Mouse (Mus musculus) forebrain, embryonic 11.5 days (tissue): ENCODE data around the gene Smg6. TPM values are rescaled to one million over a fixed set of nuclear protein-coding genes. Genes with fewer than 3 reads are reported as not detected.

ENCODE experiments used
- ATAC-seq: fragments of 200-750 bp; cut with Nextera tagmentation; replicated peaks from 2 replicates; pipeline ENCODE4 v1.8.0; 2017; ENCODE audit warnings: moderate TSS enrichment; ENCODE audit not compliant: low FRiP score
- DNase-seq: peaks from one replicate; pipeline ENCODE4 v3.0.0-alpha.2; 2017; ENCODE audit warnings: low spot score
- H3K27ac ChIP-seq: fragments of 300-500 bp; sonication (generic); 2 replicates; pipeline ENCODE4 v1.5.1; 2014; ENCODE audit warnings: low read depth, low read length
- H3K27me3 ChIP-seq: fragments of 300-500 bp; sonication (generic); 2 replicates; pipeline ENCODE4 v1.6.1; 2014; ENCODE audit warnings: mild to moderate bottlenecking, low read length, mixed read lengths; ENCODE audit not compliant: control insufficient read depth, insufficient read depth
- H3K36me3 ChIP-seq: fragments of 300-500 bp; sonication (generic); 2 replicates; pipeline ENCODE4 v1.6.1; 2014; ENCODE audit warnings: mild to moderate bottlenecking, low read length, moderate library complexity, mixed read lengths; ENCODE audit not compliant: control insufficient read depth, insufficient read depth
- H3K4me1 ChIP-seq: fragments of 300-500 bp; sonication (generic); replicated peaks from 2 replicates; pipeline ENCODE4 v1.6.1; 2014; ENCODE audit warnings: low read length, mixed read lengths; ENCODE audit not compliant: control insufficient read depth, insufficient read depth
- H3K4me2 ChIP-seq: fragments of 300-500 bp; sonication (generic); 2 replicates; pipeline ENCODE4 v1.6.1; 2014; ENCODE audit warnings: low read depth, mild to moderate bottlenecking, low read length, moderate library complexity, mixed read lengths; ENCODE audit not compliant: severe bottlenecking
- H3K4me3 ChIP-seq: fragments of 300-500 bp; sonication (generic); 2 replicates; pipeline ENCODE4 v1.5.1; 2014; ENCODE audit warnings: low read depth, low read length
- H3K9ac ChIP-seq: fragments of 300-500 bp; sonication (generic); 2 replicates; pipeline ENCODE4 v1.6.1; 2014; ENCODE audit warnings: low read length
- H3K9me3 ChIP-seq: fragments of 300-500 bp; sonication (generic); 2 replicates; pipeline ENCODE4 v1.6.1; 2016; ENCODE audit warnings: low read length, mixed read lengths; ENCODE audit not compliant: control insufficient read depth
- WGBS: fragments of 180-500 bp; shearing (Covaris S2); extraction: QIAGEN DNeasy Blood & Tissue Kit; methylation state at CpG from one replicate; pipeline ENCODE4 v1.1.7; 2014; 5-methylcytosine and 5-hydroxymethylcytosine counted together
- polyA plus RNA-seq: library from polyadenylated mRNA; unstranded; fragments of >200 nt; fragmentation: Nextera tagmentation; extraction: Ambion mirVana; gene quantifications from 2 replicates; pipeline ENCODE4 v1.2.1, GENCODE M21; 2014

Gene Smg6
- polyA plus RNA-seq, 1 experiment from 2014 or later: 19.8 TPM

- H3K36me3 ChIP-seq: no peaks in the 10 kb centered on the region
- H3K4me2 ChIP-seq: no peak overlapping the region
- 74% methylated on average over 8 of the region's 8 CpGs for WGBS
- no peaks in the 10 kb centered on the region for H3K9me3 ChIP-seq
- no peaks in the 10 kb centered on the region for H3K4me1 ChIP-seq
- ATAC-seq (no peak), DNase-seq (no peak)
- H3K27ac ChIP-seq: no peak overlapping the region
- H3K4me3 ChIP-seq: no peak overlapping the region
- H3K27me3 ChIP-seq: no peaks in the 10 kb centered on the region
- H3K9ac ChIP-seq: no peak overlapping the region
Observed at GRCm38 (mm10) chr11:75201721-75202120, 276.1 kb downstream of the Smg6 start.

GRCm38 (mm10) chr11:75203926-75204325 lies 278.3 kb downstream of the Smg6 start:
- Histone ChIP-seq H3K27me3 (no peaks in the 10 kb centered on the region), H3K9me3 (no peaks in the 10 kb centered on the region), H3K27ac (no peak overlapping the region), H3K4me2 (no peak overlapping the region), H3K4me3 (no peak overlapping the region), H3K9ac (no peak overlapping the region), H3K36me3 (no peaks in the 10 kb centered on the region), H3K4me1 (no peaks in the 10 kb centered on the region)
- DNase-seq (no peak), ATAC-seq (no peak)
- 84% methylated on average over 4 of the region's 4 CpGs for WGBS

- Histone ChIP-seq H3K9ac (no peak overlapping the region), H3K27me3 (no peaks in the 10 kb centered on the region), H3K4me1 (no peaks in the 10 kb centered on the region), H3K9me3 (no peaks in the 10 kb centered on the region), H3K4me2 (no peak overlapping the region), H3K4me3 (no peak overlapping the region), H3K36me3 (no peaks in the 10 kb centered on the region), H3K27ac (no peak overlapping the region)
- ATAC-seq (no peak), DNase-seq (no peak)
- 32% methylated on average over 9 of the region's 9 CpGs for WGBS
Observed at GRCm38 (mm10) chr11:75204472-75204871, 278.8 kb downstream of the Smg6 start.

- peaks cover 5% of the 10 kb centered on the region; the same call in 1 of the 2 replicates for H3K4me1 ChIP-seq
- no peak for DNase-seq
- WGBS: 77% methylated on average over 4 of the region's 4 CpGs
Observed at GRCm38 (mm10) chr11:75206347-75206746, 280.7 kb downstream of the Smg6 start.

DNA sequence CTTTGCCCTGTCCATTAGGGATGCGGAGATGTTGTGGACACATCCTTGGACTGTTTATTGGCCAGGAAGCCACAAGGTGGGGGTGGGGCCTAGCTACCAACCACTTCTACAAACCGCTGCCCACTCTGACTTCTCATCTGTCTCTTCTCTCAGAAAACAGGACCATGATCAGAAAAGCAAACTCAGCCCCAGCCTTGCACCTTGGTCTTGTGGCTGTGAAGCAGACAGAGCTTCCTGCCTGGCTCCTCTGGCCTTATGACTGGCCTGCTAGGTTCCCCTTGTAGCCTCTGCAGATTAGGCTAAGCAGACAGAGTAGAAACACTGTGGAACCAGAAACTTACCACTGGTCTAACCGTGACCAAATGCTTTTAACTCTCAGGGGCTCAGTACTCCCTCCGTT lies 283.7 kb downstream of the Smg6 start:
- DNase-seq (no peak), ATAC-seq (no peak)
- H3K4me1 ChIP-seq: peaks cover 16% of the 10 kb centered on the region
- H3K9me3 ChIP-seq: no peaks in the 10 kb centered on the region
- no peaks in the 10 kb centered on the region for H3K27me3 ChIP-seq
- 71% methylated on average over 4 of the region's 4 CpGs for WGBS
- H3K4me2 ChIP-seq: no peak overlapping the region
- H3K36me3 ChIP-seq: no peaks in the 10 kb centered on the region
- no peak overlapping the region for H3K4me3 ChIP-seq
- no peak overlapping the region for H3K9ac ChIP-seq
- no peak overlapping the region for H3K27ac ChIP-seq

More at GRCm38 (mm10) chr11:75206347-75206746, 280.7 kb downstream of the Smg6 start:
- ATAC-seq: no peak
- no peaks in the 10 kb centered on the region for H3K27me3 ChIP-seq
- no peak overlapping the region for H3K4me3 ChIP-seq
- H3K4me2 ChIP-seq: no peak overlapping the region
- no peaks in the 10 kb centered on the region for H3K9me3 ChIP-seq
- H3K27ac ChIP-seq: no peak overlapping the region
- H3K9ac ChIP-seq: no peak overlapping the region
- H3K36me3 ChIP-seq: no peaks in the 10 kb centered on the region

DNA sequence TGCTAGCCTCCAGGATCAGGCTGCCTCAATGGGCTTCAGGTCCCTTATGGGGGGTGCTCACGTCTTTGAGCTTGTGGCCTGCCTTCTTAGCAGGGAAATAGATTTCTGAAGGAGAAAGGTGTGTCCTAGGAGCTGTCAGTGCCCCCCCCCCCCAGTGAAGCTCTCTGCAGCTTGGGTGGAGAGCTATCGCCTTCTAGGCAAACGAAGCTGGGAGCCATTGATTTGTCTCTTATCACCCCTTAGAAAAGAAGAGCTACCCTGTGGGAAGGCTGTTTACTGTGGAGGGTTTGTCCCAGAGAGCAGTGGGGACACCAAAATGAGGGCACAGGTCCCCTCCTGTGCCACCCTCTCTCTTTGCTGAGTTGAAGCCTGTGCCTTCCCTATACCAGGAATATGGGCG lies 284.5 kb downstream of the Smg6 start:
- Histone ChIP-seq H3K4me1 (peaks cover 16% of the 10 kb centered on the region), H3K27me3 (no peaks in the 10 kb centered on the region), H3K36me3 (no peaks in the 10 kb centered on the region), H3K9me3 (no peaks in the 10 kb centered on the region), H3K4me3 (no peak overlapping the region), H3K4me2 (no peak overlapping the region), H3K9ac (no peak overlapping the region), H3K27ac (no peak overlapping the region)
- WGBS: 57% methylated on average over 4 of the region's 4 CpGs
- DNase-seq (no peak), ATAC-seq (no peak)

DNA sequence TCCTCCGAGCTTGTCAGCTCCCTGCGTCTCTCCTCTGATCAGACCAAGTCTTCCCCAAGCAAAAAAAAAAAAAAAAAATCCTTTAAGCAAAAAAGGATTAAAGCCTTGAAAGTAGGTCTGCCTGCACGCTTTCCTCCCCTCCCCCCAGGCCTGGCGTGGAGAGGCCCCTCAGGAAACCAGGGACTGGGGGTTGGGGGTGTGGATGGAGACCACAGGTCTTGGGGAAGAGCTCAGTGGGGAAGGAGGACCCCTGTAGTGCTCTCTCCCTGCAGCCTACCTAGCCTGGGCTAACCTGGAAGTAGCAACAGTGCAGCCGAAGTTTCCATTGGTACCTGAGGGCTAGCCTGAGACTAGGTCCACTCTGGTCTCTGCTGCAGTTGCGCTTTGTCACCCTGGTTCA lies 285.1 kb downstream of the Smg6 start:
- no peak for DNase-seq
- H3K27ac ChIP-seq: no peak overlapping the region
- no peak overlapping the region for H3K4me3 ChIP-seq
- no peak overlapping the region for H3K4me2 ChIP-seq
- no peak for ATAC-seq
- H3K9me3 ChIP-seq: no peaks in the 10 kb centered on the region
- no peaks in the 10 kb centered on the region for H3K36me3 ChIP-seq
- 30% methylated on average over 6 of the region's 6 CpGs for WGBS
- no peak overlapping the region for H3K9ac ChIP-seq
- H3K4me1 ChIP-seq: peaks cover 16% of the 10 kb centered on the region
- no peaks in the 10 kb centered on the region for H3K27me3 ChIP-seq

- no peak overlapping the region for H3K4me2 ChIP-seq
- no peak overlapping the region for H3K27ac ChIP-seq
- no peak for ATAC-seq
- H3K36me3 ChIP-seq: no peaks in the 10 kb centered on the region
- 39% methylated on average over 8 of the region's 8 CpGs for WGBS
- H3K9ac ChIP-seq: no peak overlapping the region; the same call in 1 of the 2 replicates
- peak; percentile 57 for DNase-seq
- H3K4me3 ChIP-seq: no peak overlapping the region
- H3K27me3 ChIP-seq: no peaks in the 10 kb centered on the region
- no peaks in the 10 kb centered on the region for H3K9me3 ChIP-seq
- H3K4me1 ChIP-seq: peaks cover 16% of the 10 kb centered on the region
Observed at GRCm38 (mm10) chr11:75212031-75212667, 286.5 kb downstream of the Smg6 start.

- Histone ChIP-seq H3K4me1 (peaks cover 16% of the 10 kb centered on the region), H3K9ac (no peak overlapping the region), H3K27me3 (no peaks in the 10 kb centered on the region), H3K36me3 (no peaks in the 10 kb centered on the region), H3K9me3 (no peaks in the 10 kb centered on the region), H3K27ac (no peak overlapping the region), H3K4me3 (no peak overlapping the region), H3K4me2 (no peak overlapping the region)
- no peak for ATAC-seq
- WGBS: 41% methylated on average over 3 of the region's 3 CpGs
- DNase-seq: no peak
Observed at GRCm38 (mm10) chr11:75212876-75213275, 287.3 kb downstream of the Smg6 start.
